Mouse (Mus musculus): ENCODE data around the gene Rtn4rl1.
A peak's percentile ranks its signal among the peaks of the same experiment; 100 is the strongest.

Rtn4rl1 gene

GRCm38 (mm10) chr11:75193256-75194071 lies at the start of gene Rtn4rl1:
TSS of gene Rtn4rl1 (plus strand) at chr11:75193783.
- DNase-seq, result peak; percentile 70 to 79

- no peak for DNase-seq
These were observed 47.7 kb upstream of the Rtn4rl1 start for GRCm38 (mm10) chr11:75145841-75146240.

DNA sequence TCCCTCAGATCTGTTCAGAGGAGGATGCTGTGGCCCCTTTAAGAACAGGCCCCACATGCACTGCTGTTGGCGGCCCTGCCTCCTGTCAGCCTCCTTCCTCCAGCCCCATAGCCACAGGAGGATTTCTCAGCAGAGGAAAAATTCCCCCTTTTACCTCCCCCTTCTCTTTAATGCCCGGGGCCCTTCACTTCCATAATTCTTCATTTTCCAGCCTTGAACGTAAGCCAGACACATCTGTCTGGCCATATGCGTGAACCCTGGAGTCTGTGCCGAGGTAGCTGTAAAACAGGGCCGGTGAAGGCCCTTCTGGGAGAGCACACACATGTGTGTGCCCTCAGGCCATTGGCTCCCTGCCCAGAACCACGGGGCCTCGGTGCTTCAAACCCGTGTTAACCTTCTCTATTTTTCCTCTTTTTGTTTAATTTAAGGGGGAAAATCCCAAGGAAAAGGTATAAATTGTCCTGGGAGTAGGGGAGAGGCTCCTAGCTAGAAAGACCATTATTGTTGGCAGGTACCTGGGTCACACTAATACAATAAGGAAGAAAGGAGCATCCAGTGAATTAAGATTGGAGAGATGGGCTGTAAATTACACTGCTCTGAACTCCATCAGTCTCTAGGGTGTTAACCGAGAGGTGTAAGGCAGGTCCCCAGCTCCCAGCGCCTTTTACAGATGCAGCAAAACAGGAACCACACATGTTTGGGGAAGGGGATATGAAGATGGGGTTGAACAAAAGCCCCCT lies 46.3 kb upstream of the Rtn4rl1 start:
- DNase-seq, result peak; percentile 70 to 76

- peak; percentile 58 to 74 for DNase-seq
These were observed 45.8 kb upstream of the Rtn4rl1 start for GRCm38 (mm10) chr11:75147846-75148168.

- DNase-seq, result peak in 1 of 2 experiments; percentile 17
These were observed 45.1 kb upstream of the Rtn4rl1 start for GRCm38 (mm10) chr11:75148332-75149035.

GRCm38 (mm10) chr11:75150346-75150745 lies 43.2 kb upstream of the Rtn4rl1 start:
- no peak for DNase-seq

- DNase-seq, result peak; percentile 65 to 74
These were observed 40.7 kb upstream of the Rtn4rl1 start for GRCm38 (mm10) chr11:75152603-75153557.

- DNase-seq, result peak in 1 of 2 experiments; percentile 24
These were observed 39.5 kb upstream of the Rtn4rl1 start for GRCm38 (mm10) chr11:75154053-75154585.

- DNase-seq, result peak in 1 of 2 experiments; percentile 14
These were observed 37.6 kb upstream of the Rtn4rl1 start for GRCm38 (mm10) chr11:75155985-75156384.

- DNase-seq, result peak in 1 of 2 experiments; percentile 33
These were observed 37.2 kb upstream of the Rtn4rl1 start for GRCm38 (mm10) chr11:75156416-75156815.

DNA sequence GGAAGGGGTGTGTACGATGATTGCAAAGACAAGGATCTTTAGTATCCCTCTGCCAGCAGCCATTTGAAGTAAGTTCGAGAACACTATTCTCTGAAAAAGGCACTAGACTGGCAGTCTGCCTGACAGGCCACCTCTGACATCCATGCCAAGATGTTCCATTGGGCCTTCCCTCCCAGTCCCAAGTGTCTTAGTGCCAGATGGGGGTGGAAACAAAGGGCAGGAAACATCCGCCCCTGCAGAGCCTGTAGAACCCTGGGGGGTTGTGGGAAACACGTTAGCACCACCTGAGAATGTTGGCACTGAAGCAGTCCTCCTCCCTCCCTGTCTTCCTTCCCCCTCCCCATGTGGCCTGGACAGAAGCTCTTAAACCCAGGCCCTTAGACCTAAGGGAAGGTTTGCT lies 36.5 kb upstream of the Rtn4rl1 start:
- peak in 1 of 2 experiments; percentile 25 for DNase-seq

DNA sequence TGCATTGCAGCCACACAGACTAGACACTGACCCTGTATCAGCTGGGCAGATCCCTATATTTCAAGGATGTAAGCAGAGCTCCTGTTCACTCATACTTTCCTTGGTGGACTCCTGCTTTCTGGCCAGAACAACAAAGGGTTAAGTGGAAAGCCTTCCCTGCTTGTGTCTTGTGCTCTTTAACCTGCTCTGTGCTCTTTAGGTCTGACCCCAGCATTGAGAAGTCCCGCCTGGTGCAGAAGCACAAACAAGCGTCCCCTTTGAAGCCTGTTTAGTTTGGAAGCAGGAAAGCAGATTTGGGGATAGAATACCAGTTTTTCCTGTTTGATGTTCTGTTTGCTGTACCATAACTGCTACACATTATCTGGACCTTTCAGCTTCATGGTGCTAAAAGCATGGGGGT lies 35.7 kb upstream of the Rtn4rl1 start:
- peak; percentile 51 to 60 for DNase-seq

- DNase-seq, result peak; percentile 49 to 65
These were observed 35.2 kb upstream of the Rtn4rl1 start for GRCm38 (mm10) chr11:75158432-75158831.

GRCm38 (mm10) chr11:75159564-75159963 lies 34.0 kb upstream of the Rtn4rl1 start:
- DNase-seq, result peak; percentile 77 to 83

DNA sequence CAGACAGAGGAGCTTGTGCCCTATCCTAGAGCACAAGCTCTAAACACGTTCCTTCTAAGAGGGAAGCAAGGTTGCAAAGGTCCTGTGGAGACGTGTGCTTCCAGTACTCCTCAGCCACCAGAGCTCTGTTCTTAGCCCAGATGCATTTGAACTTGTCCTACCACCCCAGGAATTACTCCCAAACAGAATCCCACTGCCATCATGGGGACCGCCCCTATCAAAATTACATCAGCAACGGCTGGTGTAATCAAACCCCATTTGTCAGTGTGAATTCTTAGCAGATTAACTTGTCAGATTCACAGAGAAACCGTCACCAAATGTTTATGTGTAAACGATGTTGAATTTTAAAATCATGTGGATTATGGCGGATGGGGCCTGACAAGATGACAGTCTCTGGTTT lies 32.6 kb upstream of the Rtn4rl1 start:
- no peak for DNase-seq

DNA sequence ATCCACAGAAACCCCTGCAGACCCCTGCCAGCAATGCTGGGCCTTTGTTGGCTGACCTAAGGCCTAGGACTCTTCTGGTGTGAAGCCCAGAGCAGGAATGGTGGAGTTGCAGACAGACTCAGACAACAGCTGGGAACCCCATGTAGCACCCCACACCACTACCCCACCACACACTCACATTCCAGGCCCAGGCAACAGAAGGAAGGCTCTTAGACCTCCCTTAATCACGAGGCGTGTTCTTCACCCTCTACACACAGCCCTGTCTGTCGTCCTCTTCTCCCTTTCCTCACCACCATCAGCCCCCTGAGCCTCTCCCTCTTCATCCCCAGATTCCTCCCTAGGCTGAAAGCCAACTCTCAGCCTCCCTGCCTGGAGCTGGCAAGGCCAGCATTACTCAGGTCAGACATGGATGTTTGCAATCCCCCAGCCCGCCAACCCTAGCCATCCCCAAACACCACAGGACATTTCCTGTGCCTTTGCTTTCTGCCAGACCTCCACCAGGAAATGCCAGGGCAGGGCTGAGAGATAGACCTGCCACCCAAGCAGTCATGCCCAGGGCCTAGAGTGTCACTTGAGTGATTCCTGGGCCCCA lies 32.1 kb upstream of the Rtn4rl1 start:
- DNase-seq, result peak; percentile 39 to 54

DNA sequence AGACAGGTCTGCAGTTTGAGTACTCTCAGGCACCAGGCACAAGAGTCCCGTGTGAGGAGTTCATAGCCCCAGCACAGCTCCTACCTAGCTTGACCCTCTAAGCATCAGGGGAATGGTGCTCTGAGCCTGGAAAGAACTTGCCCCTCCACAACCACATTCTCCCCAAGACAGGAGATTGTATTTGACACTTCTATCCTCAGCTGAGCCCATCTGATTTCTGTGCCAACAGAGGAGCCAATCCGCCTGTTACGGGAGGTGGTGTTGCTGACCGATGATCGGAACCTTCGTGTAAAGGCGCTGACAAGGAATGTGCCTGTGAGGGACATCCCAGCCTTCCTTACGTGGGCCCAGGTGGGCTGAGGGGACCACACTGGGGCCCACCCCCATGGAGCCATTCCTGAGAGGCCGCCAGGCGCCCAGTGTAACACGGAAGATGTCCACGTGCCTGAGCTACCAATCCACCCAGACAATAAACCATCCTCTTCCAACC lies 30.9 kb upstream of the Rtn4rl1 start:
- peak in 1 of 2 experiments; percentile 31 for DNase-seq

- DNase-seq, result peak; percentile 34 to 52
These were observed 30.2 kb upstream of the Rtn4rl1 start for GRCm38 (mm10) chr11:75163379-75163778.

GRCm38 (mm10) chr11:75164051-75164450 lies 29.5 kb upstream of the Rtn4rl1 start:
- no peak for DNase-seq

DNA sequence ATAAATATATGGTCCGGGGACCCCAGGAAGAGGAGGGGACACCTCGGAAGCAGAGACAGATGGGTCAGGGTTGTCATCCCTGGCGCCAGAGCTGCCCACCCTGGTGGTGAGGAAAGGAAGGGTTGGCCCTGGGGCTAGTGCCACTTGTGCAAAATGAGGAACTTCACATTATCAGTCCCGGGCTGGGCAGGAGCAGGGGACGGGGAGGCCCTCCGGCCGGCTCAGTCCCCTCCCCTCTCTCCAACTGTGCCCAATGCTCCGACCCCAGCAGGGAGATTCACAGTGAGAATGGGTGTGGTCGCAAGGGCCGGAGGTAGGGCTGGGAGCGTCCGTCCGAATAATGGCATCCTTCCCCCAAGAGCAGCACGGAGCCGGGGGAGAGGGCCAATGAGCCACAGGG lies 28.8 kb upstream of the Rtn4rl1 start:
- DNase-seq, result peak; percentile 39 to 47

Data from kidney, postnatal 4 days (tissue).